ENCODE assay signal across 1 mouse cellular context in the genomic region with DNA sequence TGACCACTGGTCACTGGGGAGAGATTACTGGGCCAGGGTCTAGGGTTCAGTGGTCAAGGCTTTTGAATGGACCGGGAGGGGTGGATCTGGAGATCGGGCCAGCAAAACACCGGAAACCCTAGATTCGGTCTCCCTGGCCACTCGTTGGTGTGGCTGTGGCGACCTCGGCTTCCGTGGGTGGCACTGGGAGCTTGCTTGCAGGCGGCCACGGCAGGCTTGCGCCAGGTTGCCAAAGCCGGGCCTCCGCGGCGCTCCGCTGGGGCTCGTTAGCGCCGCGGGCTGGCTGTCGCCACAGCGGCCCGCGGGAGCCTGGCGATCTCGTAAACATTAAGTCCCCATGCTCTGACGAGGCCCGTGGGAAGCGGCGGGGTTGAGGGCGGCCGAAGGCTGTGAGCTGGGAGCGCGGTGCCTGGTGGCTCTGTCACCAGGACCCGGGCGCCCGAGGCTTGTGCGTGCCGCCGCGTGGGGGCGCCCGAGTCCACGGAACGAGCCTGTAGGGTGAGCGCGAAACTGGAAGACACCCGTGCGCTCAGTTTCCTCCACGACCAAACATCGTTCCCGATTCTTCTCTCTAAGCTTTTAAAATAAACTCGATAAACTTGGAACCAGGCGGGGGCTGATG.
TF ChIP-seq lines count a peak whose summit lies in the region.

No protein-coding gene starts in this region.

TF ChIP-seq in CH12.LX, 34 proteins besides CTCF, POLR2A, EP300 and RAD21:
- TF ChIP-seq POLR2AphosphoS2 (IDR thresholded peaks at IDR 0.05; ENCODE audit: low read depth, low read length): no peak
- TF ChIP-seq NRF1 (IDR thresholded peaks at IDR 0.05; ENCODE audit: low read depth, low read length): no peak
- TF ChIP-seq TBP (conservative IDR thresholded peaks at IDR 0.05; ENCODE audit: low read depth, low read length): no peak
- no peak for TF ChIP-seq MYC (IDR thresholded peaks at IDR 0.05; ENCODE audit: low read depth, low read length)
- no peak for TF ChIP-seq ETS1 (conservative IDR thresholded peaks at IDR 0.05; ENCODE audit: low read depth, low read length)
- TF ChIP-seq SIN3A (IDR thresholded peaks at IDR 0.05; ENCODE audit: low read length): no peak
- TF ChIP-seq MAZ (IDR thresholded peaks at IDR 0.05; ENCODE audit: low read depth, low read length): peak; percentile 16; the same call in 1 of the 2 replicates
- 0 out of 2 replicates have a peak, but pooled peaks have one; percentile 7 for TF ChIP-seq ELF1 (IDR thresholded peaks at IDR 0.05; ENCODE audit: low read depth, low read length)
- TF ChIP-seq JUND (conservative IDR thresholded peaks at IDR 0.05; ENCODE audit: low read depth, low read length): no peak
- TF ChIP-seq USF1 (IDR thresholded peaks at IDR 0.05; ENCODE audit: low read depth, low read length): no peak
- no peak for TF ChIP-seq JUN (IDR thresholded peaks at IDR 0.05; ENCODE audit: insufficient read depth, low read depth, low read length)
- no peak for TF ChIP-seq CHD2 (IDR thresholded peaks at IDR 0.05; ENCODE audit: low read length)
- TF ChIP-seq RCOR1 (conservative IDR thresholded peaks at IDR 0.05; ENCODE audit: low read depth, low read length): no peak
- no peak; the same call in 1 of the 2 replicates for TF ChIP-seq HCFC1 (IDR thresholded peaks at IDR 0.05; ENCODE audit: low read depth, low read length)
- 0 out of 2 replicates have a peak, but pooled peaks have one; percentile 27 for TF ChIP-seq MEF2A (IDR thresholded peaks at IDR 0.05; ENCODE audit: borderline replicate concordance, low read depth, low read length)
- TF ChIP-seq E2F4 (IDR thresholded peaks at IDR 0.05; ENCODE audit: insufficient replicate concordance, low read depth, low read length): peak; percentile 80; the same call in 1 of the 2 replicates
- peak; percentile 43; the same call in 1 of the 2 replicates for TF ChIP-seq MXI1 (IDR thresholded peaks at IDR 0.05; ENCODE audit: low read depth, low read length)
- no peak for TF ChIP-seq USF2 (conservative IDR thresholded peaks at IDR 0.05; ENCODE audit: low read depth, low read length)
- TF ChIP-seq CHD1 (IDR thresholded peaks at IDR 0.05; ENCODE audit: low read depth, low read length): no peak
- peak; percentile 56 for TF ChIP-seq ZC3H11A (IDR thresholded peaks at IDR 0.05; ENCODE audit: low read depth, low read length)
- TF ChIP-seq TCF12 (IDR thresholded peaks at IDR 0.05; ENCODE audit: low read depth, low read length): 0 out of 2 replicates have a peak, but pooled peaks have one; percentile 20
- 0 out of 2 replicates have a peak, but pooled peaks have one; percentile 25 for TF ChIP-seq KAT2A (IDR thresholded peaks at IDR 0.05; ENCODE audit: insufficient replicate concordance, low read length)
- TF ChIP-seq ZMIZ1 (IDR thresholded peaks at IDR 0.05; ENCODE audit: low read depth, low read length): no peak
- TF ChIP-seq BHLHE40 (IDR thresholded peaks at IDR 0.05; ENCODE audit: low read depth, low read length): peak; percentile 67
- no peak for TF ChIP-seq ZKSCAN1 (IDR thresholded peaks at IDR 0.05; ENCODE audit: borderline replicate concordance, low read depth, low read length)
- peak; percentile 82 for TF ChIP-seq SMC3 (IDR thresholded peaks at IDR 0.05; ENCODE audit: low read depth, low read length)
- TF ChIP-seq MAX (IDR thresholded peaks at IDR 0.05; ENCODE audit: low read length): 0 out of 2 replicates have a peak, but pooled peaks have one; percentile 40
- TF ChIP-seq GABPA (IDR thresholded peaks at IDR 0.05; ENCODE audit: insufficient replicate concordance, low read depth, low read length): no peak
- TF ChIP-seq IRF4 (IDR thresholded peaks at IDR 0.05; ENCODE audit: low read depth, low read length): peak; percentile 76
- TF ChIP-seq PAX5 (IDR thresholded peaks at IDR 0.05; ENCODE audit: low read length): no peak
- no peak for TF ChIP-seq NELFE (IDR thresholded peaks at IDR 0.05; ENCODE audit: low read depth, low read length)
- TF ChIP-seq ZNF384 (IDR thresholded peaks at IDR 0.05; ENCODE audit: low read depth, low read length): no peak
- no peak for TF ChIP-seq MAFK (IDR thresholded peaks at IDR 0.05; ENCODE audit: insufficient replicate concordance, low read length)
- TF ChIP-seq UBTF (IDR thresholded peaks at IDR 0.05; ENCODE audit: low read depth, low read length): 0 out of 2 replicates have a peak, but pooled peaks have one; percentile 41
